Mouse (Mus musculus): ENCODE measurements around the gene Snap91.

DNA sequence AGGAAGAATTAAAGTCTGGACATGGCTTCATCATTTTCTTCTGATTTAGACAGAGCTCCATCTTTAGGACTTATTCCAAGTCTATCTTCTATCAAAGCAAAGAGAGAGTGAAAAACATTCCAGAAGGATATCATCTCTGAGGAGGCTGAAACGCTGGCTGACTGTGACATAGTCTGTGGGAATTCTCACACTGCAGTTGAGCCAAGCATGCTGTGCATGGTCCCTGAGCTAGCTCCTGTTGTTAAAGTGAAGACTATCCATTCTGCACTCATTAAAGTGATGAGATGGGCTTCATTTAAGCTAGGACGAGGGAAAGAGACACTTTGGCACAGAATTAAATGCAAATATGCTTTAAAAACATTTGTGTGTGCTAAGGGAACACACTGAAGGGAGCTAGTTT is 163.9 kb downstream of the Snap91 start:
- TF ChIP-seq CTCF (IDR thresholded peaks at IDR 0.05; ENCODE audit: extremely low read depth, insufficient read depth, low read length) (no peak), POLR2A (IDR thresholded peaks at IDR 0.05; ENCODE audit: extremely low read depth, insufficient read depth, low read length) (no peak)
